Mouse (Mus musculus) myocyte (in vitro differentiated cells): Measurements from ENCODE around the gene Tenm2. TPM values are rescaled to one million over a fixed set of nuclear protein-coding genes. Genes with fewer than 3 reads are reported as not detected.

Source experiments
- H3K27me3 ChIP-seq: one replicate; pipeline ENCODE4 v1.6.1; 2011; ENCODE audit not compliant: control insufficient read depth, insufficient read depth, insufficient read length
- H3K36me3 ChIP-seq: one replicate; pipeline ENCODE4 v1.6.1; 2011; ENCODE audit not compliant: control insufficient read depth, insufficient read depth
- H3K4me2 ChIP-seq: one replicate; pipeline ENCODE4 v1.6.1; 2011; ENCODE audit warnings: low read depth, control low read depth
- H3K4me3 ChIP-seq: one replicate; pipeline ENCODE4 v1.5.1; 2011; ENCODE audit warnings: mild to moderate bottlenecking, control low read depth, moderate library complexity
- H3K79me2 ChIP-seq: one replicate; pipeline ENCODE4 v1.6.1; 2011; ENCODE audit not compliant: control insufficient read depth, insufficient read depth
- H3ac ChIP-seq: one replicate; pipeline ENCODE4 v1.6.1; 2011; ENCODE audit not compliant: control insufficient read depth, insufficient read length
- CEBPB ChIP-seq: IDR thresholded peaks from 2 replicates; pipeline ENCODE4 v1.6.1; 2011; ENCODE audit warnings: mild to moderate bottlenecking, moderate library complexity; ENCODE audit not compliant: poor library complexity, insufficient read depth, severe bottlenecking
- E2F4 ChIP-seq: IDR thresholded peaks from one replicate; pipeline ENCODE4 v1.6.1; 2011; ENCODE audit warnings: mild to moderate bottlenecking, control low read depth, moderate library complexity; ENCODE audit not compliant: insufficient read depth
- MAX ChIP-seq: IDR thresholded peaks from one replicate; pipeline ENCODE4 v1.6.1; 2011; ENCODE audit warnings: low read depth, mild to moderate bottlenecking, control low read depth
- MYOD1 ChIP-seq, 3 experiments: IDR thresholded peaks; one replicate each; pipeline ENCODE4 v1.6.1; 2011; ENCODE audit warnings: control low read depth in 2 of 3, low read depth in 2 of 3, mild to moderate bottlenecking in 2 of 3, moderate library complexity in 1 of 3; ENCODE audit not compliant: insufficient read length in 2 of 3, control insufficient read depth in 1 of 3
- MYOG ChIP-seq, 3 experiments: IDR thresholded peaks; one replicate each; pipeline ENCODE4 v1.6.1; 2011; ENCODE audit warnings: control low read depth in 2 of 3, low read depth in 2 of 3, mild to moderate bottlenecking in 2 of 3; ENCODE audit not compliant: insufficient read length in 2 of 3, control insufficient read depth in 1 of 3, insufficient read depth in 1 of 3
- POLR2A ChIP-seq: IDR thresholded peaks from one replicate; pipeline ENCODE4 v1.6.1; 2011; ENCODE audit warnings: low read depth, mild to moderate bottlenecking, control low read depth, moderate library complexity; ENCODE audit not compliant: insufficient read length
- POLR2AphosphoS2 ChIP-seq: IDR thresholded peaks from one replicate; pipeline ENCODE4 v1.6.1; 2011; ENCODE audit warnings: low read depth, control low read depth; ENCODE audit not compliant: insufficient read length
- REST ChIP-seq: IDR thresholded peaks from one replicate; pipeline ENCODE4 v1.6.1; 2011; ENCODE audit warnings: mild to moderate bottlenecking, control low read depth, moderate library complexity; ENCODE audit not compliant: insufficient read depth, insufficient read length
- SRF ChIP-seq: IDR thresholded peaks from one replicate; pipeline ENCODE4 v1.6.1; 2011; ENCODE audit warnings: low read depth; ENCODE audit not compliant: control insufficient read depth, insufficient read length
- TCF12 ChIP-seq: IDR thresholded peaks from one replicate; pipeline ENCODE4 v1.6.1; 2011; ENCODE audit warnings: mild to moderate bottlenecking, control low read depth; ENCODE audit not compliant: poor library complexity, insufficient read depth, severe bottlenecking
- TCF3 ChIP-seq: IDR thresholded peaks from one replicate; pipeline ENCODE4 v1.6.1; 2011; ENCODE audit warnings: low read depth, control low read depth; ENCODE audit not compliant: insufficient read length
- USF1 ChIP-seq: IDR thresholded peaks from one replicate; pipeline ENCODE4 v1.6.1; 2011; ENCODE audit warnings: low read depth, mild to moderate bottlenecking, control low read depth, moderate library complexity
- polyA plus RNA-seq: library from polyadenylated mRNA; unstranded; fragments of >200 nt; fragmentation: generic; extraction: Trizol; gene quantifications from one replicate; pipeline ENCODE4 v1.2.1, GENCODE M21; 2012; ENCODE audit warnings: missing spikeins

Gene Tenm2
- polyA plus RNA-seq, 1 experiment = 0.28 TPM

- H3K36me3 ChIP-seq = no peaks in the 10 kb centered on the region
- H3K27me3 ChIP-seq = no peaks in the 10 kb centered on the region
- H3K4me3 ChIP-seq = no peak overlapping the region
- no peaks in the 10 kb centered on the region for H3K79me2 ChIP-seq
- H3K4me2 ChIP-seq = no peak overlapping the region
- H3ac ChIP-seq = no peak overlapping the region
- TF ChIP-seq TCF3 (no peak), E2F4 (no peak), CEBPB (no peak), TCF12 (no peak), POLR2A (no peak), REST (no peak), MAX (no peak), SRF (no peak), USF1 (no peak), MYOG (IDR thresholded peaks at IDR 0.05; ENCODE audit: control insufficient read depth in 1 of 3, insufficient read depth in 1 of 3, insufficient read length in 2 of 3, low read depth in 2 of 3) (no peak), MYOD1 (IDR thresholded peaks at IDR 0.05; ENCODE audit: control insufficient read depth in 1 of 3, insufficient read length in 2 of 3, low read depth in 2 of 3) (no peak), POLR2AphosphoS2 (no peak)
These were observed 981.7 kb downstream of the Tenm2 start for GRCm38 (mm10) chr11:36254019-36254418.

GRCm38 (mm10) chr11:36250111-36250510 is 985.7 kb downstream of the Tenm2 start:
- no peaks in the 10 kb centered on the region for H3K36me3 ChIP-seq
- no peaks in the 10 kb centered on the region for H3K27me3 ChIP-seq
- no peak overlapping the region for H3K4me3 ChIP-seq
- H3K4me2 ChIP-seq = no peak overlapping the region
- no peak for TF ChIP-seq REST
- TF ChIP-seq CEBPB = no peak
- no peak for TF ChIP-seq MAX
- TF ChIP-seq E2F4 = no peak
- TF ChIP-seq MYOD1 (IDR thresholded peaks at IDR 0.05; ENCODE audit: control insufficient read depth in 1 of 3, insufficient read length in 2 of 3, low read depth in 2 of 3) = no peak
- TF ChIP-seq MYOG (IDR thresholded peaks at IDR 0.05; ENCODE audit: control insufficient read depth in 1 of 3, insufficient read depth in 1 of 3, insufficient read length in 2 of 3, low read depth in 2 of 3) = no peak
- no peak for TF ChIP-seq SRF
- no peak overlapping the region for H3ac ChIP-seq
- H3K79me2 ChIP-seq = no peaks in the 10 kb centered on the region

GRCm38 (mm10) chr11:36246152-36246551 is 989.6 kb downstream of the Tenm2 start:
- H3K4me2 ChIP-seq = no peak overlapping the region
- H3K79me2 ChIP-seq = no peaks in the 10 kb centered on the region
- no peak for TF ChIP-seq MYOG (IDR thresholded peaks at IDR 0.05; ENCODE audit: control insufficient read depth in 1 of 3, insufficient read depth in 1 of 3, insufficient read length in 2 of 3, low read depth in 2 of 3)
- no peak for TF ChIP-seq TCF3
- no peak for TF ChIP-seq POLR2AphosphoS2
- TF ChIP-seq MAX = no peak
- no peak for TF ChIP-seq CEBPB
- no peak for TF ChIP-seq TCF12
- no peak for TF ChIP-seq POLR2A
- TF ChIP-seq MYOD1 (IDR thresholded peaks at IDR 0.05; ENCODE audit: control insufficient read depth in 1 of 3, insufficient read length in 2 of 3, low read depth in 2 of 3) = no peak
- TF ChIP-seq SRF = no peak
- no peak for TF ChIP-seq REST
- no peak for TF ChIP-seq E2F4
- TF ChIP-seq USF1 = no peak
- no peak overlapping the region for H3ac ChIP-seq
- H3K27me3 ChIP-seq = no peaks in the 10 kb centered on the region
- H3K36me3 ChIP-seq = no peaks in the 10 kb centered on the region
- H3K4me3 ChIP-seq = no peak overlapping the region

DNA sequence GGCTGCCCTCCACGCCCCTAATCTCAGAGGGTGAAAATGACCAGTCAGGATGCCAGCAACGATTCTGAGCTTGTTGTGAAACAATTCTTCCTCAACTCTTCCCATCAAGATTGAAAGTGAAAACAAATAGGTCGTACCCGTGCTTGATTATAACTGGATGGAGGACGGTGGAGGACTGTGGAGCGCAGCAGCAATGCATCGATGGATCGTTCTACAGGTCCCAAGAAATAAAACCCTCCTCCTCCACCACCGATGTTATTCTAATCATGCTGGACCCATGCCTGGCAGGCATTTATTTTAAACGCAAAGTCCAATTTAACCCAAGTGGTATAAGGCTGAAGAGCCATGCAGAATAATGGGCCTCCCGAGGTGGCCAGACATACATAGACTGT is 991.3 kb downstream of the Tenm2 start:
- H3K36me3 ChIP-seq = no peaks in the 10 kb centered on the region
- H3K4me2 ChIP-seq = no peak overlapping the region
- no peaks in the 10 kb centered on the region for H3K27me3 ChIP-seq
- H3K79me2 ChIP-seq = no peaks in the 10 kb centered on the region
- no peak overlapping the region for H3K4me3 ChIP-seq
- H3ac ChIP-seq = no peak overlapping the region
- no peak for TF ChIP-seq USF1
- no peak for TF ChIP-seq CEBPB
- TF ChIP-seq REST = no peak
- no peak for TF ChIP-seq MYOD1 (IDR thresholded peaks at IDR 0.05; ENCODE audit: control insufficient read depth in 1 of 3, insufficient read length in 2 of 3, low read depth in 2 of 3)
- no peak for TF ChIP-seq MYOG (IDR thresholded peaks at IDR 0.05; ENCODE audit: control insufficient read depth in 1 of 3, insufficient read depth in 1 of 3, insufficient read length in 2 of 3, low read depth in 2 of 3)
- TF ChIP-seq TCF12 = no peak
- no peak for TF ChIP-seq POLR2A
- no peak for TF ChIP-seq SRF
- no peak for TF ChIP-seq MAX
- TF ChIP-seq POLR2AphosphoS2 = no peak
- TF ChIP-seq E2F4 = no peak
- no peak for TF ChIP-seq TCF3
